Mouse (Mus musculus): ENCODE data around the gene Gcnt4.
"Not testable (repeated sequence)": the region's sequence is repeated elsewhere in the genome, so short reads cannot be mapped to it uniquely, and the experiment has no call there.

The Gcnt4 gene

DNA sequence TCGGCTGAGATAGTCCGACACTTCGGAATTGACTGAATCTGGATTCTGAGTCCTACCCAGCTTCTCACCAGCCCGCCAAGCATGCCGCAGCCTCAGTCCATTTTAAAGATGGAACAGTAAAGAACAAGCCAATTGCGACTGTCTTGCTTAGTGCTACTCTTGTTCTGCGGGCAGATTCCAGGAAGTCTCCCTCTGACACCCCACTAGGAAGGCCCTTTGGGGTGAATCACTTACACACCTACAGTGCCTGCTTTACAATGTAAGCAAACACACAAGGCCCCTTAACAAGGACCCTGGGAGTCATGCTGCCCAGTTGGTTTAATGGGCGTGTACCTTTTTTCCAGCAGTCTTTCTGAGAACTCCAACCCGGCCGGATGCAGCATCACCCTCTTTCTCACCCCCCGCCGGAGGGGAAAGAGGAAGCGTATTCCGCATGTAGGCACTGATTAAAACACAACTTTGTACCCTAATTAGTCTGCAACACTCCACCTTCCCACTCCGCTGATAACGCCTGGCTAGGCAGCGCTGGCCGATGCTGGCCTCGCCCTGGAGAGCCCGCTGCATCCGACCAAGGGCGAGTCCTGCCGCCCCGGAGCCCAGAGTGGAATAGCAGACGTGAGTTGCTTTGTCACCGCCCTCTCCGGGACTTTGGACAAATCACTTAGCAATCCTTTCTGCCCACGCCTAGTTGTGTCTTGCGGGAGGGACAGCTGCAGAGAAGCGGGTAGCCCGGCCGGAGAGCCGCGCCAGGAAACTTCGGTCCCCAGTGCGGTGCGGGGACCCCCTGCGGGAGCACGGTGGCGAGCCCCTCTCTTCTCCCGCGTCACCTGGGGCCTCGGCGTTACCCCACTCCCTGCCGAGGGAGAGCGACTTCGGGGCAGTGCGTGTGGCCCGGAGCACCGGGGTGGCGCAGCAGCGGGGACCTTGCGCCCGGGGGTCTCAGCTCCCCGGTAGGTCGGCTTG is at the start of gene Gcnt4:
TSS of gene Gcnt4 (plus strand) at position 691 of the 963 bp plus-strand sequence.
- DNase-seq (ENCODE audit: low read depth, low spot score) = no peak

DNA sequence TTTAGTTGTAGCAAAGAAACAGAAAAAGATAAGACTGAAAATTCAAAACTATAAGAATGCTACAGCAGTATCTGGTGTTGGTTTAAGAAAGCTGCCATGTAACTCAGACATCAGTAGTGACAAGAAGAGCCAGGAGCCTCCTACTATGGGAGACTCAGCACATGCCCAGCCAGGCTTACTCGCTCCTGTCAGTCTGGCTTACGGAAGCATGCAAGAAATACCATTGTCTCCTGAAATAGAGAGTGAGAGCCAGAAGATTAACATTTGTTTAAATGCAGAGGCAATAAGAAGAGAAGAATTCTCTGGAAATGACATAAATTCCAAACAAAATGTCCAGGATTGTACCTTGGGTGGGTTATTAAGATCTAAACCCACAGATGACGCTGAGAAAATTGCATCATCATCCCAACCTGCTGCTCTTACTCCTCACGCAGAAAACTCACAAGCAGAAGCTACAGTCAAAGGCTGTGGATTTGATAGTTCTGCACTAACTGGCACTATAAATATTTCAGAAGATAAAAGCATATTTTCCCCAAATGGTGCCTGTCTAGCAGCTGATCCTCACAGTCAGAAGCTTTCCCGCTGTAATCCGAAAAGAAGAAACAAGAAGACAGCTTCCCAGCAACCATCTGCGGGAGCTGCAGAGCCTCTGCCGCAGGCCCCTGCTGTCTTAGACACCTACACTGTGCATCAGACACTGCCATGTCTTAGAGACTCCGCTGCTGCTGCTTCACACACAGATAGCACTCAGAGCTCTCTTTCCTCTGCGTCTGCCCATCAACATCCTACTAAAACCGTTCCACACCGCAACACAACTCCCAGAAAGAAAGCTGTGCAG is 46.0 kb upstream of the Gcnt4 start:
- no peak for DNase-seq (ENCODE audit: low read depth, low spot score)

DNA sequence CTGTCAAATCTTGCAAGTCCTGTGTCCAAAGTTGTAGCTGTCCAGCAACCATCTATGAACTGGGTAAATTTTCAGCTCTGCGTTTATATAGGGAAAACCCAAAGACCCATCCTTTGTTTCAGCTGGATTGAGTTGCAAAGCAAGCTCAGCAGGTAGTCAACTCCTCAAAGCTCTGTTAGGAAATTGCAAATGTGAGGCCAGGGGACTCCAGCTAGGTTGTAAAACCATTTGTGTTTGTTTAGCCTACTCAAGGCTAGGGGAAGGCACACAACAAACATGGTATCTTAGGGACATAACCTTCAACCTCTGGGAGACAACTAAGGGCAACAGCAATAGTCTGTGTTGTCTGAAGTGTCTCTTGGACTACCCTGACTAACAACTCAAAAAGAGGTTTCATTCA is 40.0 kb upstream of the Gcnt4 start:
- peak; percentile 31 for DNase-seq (ENCODE audit: low read depth, low spot score)

DNA sequence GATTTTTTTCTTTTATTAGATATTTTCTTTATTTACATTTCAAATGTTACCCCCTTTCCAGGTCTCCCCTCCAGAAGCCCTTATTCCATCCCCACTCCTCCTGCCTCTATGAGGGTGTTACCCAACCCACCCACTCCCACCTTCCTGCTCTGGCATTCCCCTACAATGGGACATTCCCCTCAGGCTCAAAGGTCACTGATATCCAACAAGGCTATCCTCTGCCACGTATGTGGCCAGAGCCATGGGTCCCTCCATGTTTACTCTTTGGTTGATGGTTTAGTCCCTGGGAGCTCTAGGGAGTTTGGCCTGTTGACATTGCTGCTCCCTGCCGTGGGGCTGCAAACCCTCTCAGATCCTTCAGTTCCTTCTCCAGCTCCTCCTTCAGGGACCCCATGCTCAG is 34.5 kb upstream of the Gcnt4 start:
- no peak for DNase-seq (ENCODE audit: low read depth, low spot score)

DNA sequence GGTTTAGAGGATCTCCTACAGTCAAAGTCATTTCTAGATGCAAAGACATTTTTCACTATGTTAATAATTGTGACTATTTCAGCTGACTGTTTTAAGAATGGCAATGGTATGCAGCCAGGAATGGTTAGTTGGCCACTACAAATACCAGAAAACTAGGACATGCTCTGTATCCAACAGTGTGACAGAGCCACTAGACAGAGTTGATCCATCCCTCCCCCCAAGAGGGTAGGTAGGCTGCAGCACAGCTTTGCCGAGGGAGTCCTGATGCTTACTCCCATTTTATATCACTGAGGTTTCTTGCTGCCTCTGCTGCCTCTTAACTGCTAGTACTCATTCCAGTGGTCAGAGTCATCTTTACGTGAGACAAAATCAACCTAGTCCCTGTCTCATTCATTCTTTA is 29.3 kb upstream of the Gcnt4 start:
- DNase-seq (ENCODE audit: low read depth, low spot score) = no peak

DNA sequence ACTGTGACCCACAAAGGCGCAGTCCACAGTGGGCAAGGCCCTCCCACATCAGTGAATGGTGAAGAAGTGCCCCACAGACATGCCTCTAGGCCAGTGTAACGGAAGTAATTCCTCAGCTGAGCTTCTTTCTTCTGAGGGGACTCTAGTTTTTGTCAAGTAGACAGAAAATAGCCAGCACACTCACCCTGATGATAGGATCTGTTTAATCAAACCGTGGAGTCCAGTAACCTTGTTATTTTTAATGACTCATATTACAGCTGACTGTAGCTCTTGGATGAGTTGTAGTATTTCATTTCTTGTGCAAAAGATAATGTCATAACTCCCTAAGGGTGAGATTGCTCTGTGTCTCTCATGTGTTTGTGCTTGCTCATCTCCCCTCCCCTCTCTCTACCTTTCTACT is 17.8 kb upstream of the Gcnt4 start:
- no peak for DNase-seq (ENCODE audit: low read depth, low spot score)

DNA sequence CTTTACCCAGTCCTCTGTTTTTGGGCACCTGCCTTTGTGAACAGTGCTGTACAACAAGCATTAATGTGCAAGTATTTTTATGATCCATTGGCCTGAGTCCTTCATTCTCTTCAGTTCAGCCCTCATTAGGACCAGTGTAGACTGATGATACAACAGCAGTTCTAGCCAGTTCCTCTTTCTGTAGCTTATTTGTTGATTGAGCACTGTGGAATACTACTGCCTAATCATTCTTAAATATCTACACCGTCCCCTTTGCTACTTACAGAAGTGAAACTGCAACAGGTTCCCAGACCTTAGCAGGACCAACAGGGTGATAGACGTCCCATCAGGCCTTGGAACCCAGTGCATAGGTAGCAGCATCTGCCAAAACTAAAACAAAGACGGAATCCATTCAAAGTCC is 13.3 kb upstream of the Gcnt4 start:
- no peak for DNase-seq (ENCODE audit: low read depth, low spot score)

DNA sequence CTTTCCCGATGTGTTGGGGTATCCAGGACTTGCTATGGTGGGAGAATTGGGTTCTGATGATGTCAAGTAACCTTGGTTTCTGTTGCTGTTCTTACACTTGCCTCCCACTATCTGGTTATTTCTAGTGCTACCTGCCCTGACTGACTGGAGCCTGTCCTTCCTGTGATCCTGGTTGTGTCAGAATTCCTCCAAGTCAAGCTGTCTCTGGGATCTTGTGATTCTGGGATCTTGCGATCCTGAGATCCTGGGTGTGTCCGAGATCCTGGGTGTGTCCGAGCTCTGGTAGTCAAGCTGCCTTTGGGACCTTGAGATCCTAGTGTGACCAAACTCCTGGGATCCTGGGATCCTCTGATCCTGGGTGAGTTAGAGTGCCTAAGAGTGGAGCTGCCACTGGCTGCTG is 1.4 kb upstream of the Gcnt4 start:
- DNase-seq (ENCODE audit: low read depth, low spot score) = not testable (repeated sequence)

DNA sequence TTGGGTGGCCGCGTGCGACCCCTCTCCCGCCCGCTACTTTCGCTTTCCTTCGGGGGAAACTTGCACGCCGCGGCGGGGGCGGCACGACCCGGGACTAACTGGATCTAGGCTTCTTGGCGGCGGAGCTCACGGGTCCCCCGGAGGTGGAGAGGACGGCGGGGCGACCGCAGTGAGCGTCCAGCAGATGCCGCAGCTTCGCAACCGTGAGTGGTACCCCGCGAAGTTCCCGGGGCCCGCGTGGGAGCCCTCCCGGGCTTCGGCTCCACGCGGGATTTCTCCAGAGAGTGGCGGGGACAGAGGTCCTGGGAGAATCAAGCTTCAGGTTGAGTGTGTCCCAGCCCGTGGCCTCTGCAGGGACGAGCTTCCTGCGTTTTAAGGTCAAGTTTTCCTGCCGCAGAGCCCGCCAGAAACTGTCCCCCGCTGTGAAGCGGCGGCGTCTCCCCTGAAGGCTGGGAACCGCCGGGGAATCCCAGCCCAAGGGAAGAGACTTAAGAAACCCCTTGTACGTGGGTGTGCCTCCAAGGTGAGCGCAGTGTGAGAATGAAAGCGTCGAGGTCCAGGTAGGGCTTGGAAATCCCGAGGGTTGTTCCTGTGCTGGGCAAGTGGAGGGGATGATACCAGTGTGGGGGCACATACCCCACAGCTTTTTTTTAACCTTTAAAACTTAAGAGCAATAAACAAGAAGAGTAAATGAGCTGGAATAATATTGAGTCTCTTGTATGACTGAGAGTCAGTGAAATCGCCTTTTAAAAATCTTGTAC is 676 bp downstream of the Gcnt4 start:
- no peak for DNase-seq (ENCODE audit: low read depth, low spot score)

DNA sequence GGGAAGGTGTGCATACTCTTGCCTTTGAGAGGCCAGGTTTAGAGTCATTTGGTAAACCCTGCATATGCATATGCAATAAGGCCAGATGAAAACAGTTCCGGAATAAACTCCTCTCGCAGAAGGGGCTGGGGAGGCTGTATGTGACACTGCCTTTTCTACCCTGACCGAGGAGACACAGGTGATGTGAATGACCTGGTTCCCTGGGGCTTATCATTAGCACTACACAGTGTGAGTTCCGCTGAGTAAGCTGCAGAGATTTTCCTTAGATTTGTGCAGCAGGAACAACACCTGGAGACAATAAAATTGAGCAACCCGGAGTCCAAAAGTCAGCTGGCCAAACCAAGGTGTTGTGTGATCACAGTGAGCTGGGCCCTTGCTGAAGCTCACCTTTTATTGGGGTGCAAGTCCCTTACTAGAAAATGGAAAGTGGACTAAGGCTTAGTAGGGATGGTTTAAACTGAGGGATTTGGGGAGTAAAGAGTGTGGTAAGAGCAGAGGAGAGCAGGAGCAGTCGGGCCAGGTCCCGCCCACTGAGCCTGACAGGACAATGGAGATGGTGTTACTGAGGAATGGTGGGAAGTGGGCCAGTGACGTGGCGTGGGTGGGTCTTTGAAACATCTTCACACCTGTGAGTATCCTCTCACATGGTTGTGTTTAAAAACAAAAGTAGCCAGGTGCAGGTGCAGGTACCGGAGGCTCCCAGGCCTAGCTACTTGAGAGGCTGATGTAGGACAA is 1.7 kb downstream of the Gcnt4 start:
- DNase-seq (ENCODE audit: low read depth, low spot score) = no peak

DNA sequence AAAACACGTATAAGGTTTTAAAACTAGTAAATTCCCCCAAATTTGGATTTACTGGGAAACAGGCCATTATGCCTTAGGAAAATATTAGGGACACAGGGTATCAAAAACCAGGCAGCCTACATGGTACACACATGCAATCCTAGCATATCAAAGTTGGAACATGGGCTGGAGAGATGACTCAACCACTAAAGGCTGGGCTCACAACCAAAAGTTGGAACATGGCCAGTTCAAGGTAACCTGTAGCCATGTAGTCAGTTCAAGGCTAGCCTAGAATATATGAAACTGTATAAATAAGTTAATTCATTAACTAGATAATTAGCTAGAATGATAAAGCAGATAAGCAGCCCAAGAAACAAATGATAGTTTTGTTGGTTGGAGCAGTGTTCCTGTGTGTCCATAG is 3.3 kb downstream of the Gcnt4 start:
- no peak for DNase-seq (ENCODE audit: low read depth, low spot score)

DNA sequence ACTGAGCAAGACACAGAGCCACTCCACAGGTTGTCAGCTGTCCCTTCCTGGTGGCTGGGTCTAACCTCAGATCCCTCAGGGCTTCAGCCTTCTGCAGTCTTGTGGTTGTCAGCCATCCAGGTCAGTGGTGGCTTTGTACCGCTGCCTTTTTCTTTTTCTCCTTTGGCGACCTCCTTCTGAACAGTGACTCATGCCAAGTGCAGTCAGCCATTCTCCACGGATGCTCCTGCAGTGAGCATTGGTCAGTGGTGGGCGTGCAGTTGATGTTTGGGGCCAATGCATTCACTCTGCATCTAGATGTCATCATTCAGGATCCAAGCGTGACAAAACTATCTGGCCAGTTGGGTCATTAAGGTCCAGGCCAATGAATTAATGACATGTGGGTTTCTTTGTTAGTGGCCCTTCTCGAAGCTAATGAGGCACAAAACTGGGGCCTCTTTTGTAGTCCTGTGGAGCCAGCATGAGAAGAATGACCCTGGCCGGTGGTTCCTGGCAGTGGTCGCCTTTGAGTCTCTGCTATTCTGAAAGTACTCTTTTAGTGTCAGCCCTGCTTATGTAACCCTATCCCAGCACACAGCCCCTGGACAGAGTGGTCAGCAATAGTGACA is 4.0 kb downstream of the Gcnt4 start:
- no peak for DNase-seq (ENCODE audit: low read depth, low spot score)

DNA sequence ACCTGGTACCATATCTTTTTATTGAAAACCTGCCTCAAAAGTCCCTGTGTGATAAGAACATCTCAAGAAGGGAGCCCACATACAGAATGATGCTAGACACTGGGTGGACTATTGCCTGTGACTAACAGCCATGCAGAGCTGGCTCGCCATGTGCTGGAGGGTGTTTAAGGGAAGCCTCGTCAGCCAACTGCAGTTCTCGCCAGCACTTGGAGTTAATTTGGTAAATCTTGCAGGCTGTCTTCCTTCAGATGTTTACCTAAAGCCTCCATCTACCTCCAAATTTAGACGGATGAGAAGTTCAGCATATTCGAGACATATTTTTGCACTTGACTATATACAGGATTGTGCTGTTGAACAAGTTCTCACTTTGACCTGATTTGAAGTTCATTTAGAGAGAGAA is 8.3 kb downstream of the Gcnt4 start:
- DNase-seq (ENCODE audit: low read depth, low spot score) = no peak

DNA sequence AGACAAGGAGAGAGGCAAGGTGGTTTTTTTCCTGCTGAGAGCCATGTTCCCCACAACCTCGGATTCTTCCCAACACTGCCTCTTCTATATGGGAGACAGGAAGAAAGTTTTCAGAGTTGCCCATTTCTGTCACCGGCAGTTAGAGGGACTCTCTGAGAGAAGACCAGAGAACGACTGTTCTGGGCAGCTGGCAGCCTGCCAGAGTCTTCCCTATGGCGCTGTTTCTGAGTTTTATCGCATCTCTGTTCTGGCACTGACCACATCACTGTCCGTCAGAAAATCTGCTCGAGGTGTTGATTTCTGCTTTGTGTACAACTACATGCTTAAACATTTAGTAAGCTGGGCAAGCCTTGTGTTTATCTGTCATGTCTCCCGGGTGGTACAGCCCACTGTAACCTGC is 8.9 kb downstream of the Gcnt4 start:
- DNase-seq (ENCODE audit: low read depth, low spot score) = no peak

DNA sequence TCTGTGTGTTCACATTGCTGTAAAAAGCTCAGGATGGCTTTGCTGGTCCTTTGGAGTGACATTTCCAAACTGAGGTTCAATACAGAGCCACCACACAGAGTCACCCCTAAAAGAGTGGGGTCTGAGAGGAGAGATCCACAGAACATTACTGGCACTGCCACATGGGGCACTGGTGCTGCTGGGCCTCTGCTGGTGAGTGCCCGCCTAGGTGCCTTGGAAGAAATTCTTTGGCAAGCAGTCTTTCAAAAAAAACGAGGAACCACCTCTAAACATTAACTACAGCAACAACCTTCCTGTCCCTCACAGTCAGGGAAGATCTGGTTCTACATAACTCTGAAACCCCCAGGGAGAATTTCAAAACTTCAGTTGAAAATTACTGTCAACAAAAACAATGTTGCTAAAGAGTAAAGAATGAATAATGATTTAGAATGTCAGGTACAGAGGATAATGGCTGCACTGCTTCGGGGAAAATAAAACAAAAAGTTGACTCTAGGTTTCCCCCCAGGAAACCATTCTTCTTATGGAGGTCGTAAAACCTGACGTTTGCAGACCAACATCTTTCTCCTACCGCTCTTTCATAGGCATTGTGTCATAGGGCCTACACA is 11.8 kb downstream of the Gcnt4 start:
- no peak for DNase-seq (ENCODE audit: low read depth, low spot score)

DNA sequence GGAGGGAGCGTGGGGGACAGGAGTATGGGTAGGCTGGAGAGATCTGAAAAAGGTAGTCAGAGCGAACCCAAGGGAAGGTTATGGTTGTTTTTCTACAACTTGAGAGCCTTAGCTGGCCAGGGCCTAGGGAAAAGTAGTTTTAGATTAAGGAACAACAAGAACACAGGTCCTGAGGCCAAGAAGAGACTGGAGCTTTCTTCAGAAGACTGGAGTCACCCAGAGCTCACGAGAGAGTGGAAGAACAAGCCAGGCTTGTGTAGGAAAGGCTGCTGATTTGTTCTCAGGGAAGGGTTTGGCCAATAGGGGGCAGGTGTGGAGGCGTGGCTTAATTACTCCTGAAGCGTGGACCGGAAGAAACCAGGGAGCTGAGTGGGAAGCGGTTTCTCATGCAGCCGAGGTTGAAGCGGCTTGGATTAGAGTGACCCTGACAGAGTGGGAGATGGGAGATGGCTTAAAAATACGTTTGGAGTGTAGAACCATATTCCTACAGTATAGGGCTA is 12.6 kb downstream of the Gcnt4 start:
- DNase-seq (ENCODE audit: low read depth, low spot score) = no peak

DNA sequence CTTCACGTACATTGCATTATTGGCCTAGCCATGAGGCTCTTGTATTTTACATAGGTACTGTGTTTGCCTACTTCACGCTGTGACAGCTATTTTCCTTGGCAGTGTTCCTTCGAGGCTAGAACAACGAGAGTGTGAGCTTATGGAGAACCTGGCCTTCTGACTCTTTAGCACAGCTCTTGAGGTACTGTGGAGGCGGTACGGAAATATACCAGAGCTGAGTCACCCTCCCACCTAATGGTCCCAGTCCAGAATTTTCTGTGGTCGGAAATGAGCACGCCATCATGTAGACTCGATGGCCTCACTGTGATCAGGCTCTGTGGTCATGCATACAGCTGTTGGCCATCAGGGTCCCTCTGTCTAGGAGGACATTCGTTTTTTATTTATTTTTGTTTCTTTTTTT is 15.2 kb downstream of the Gcnt4 start:
- no peak for DNase-seq (ENCODE audit: low read depth, low spot score)

DNA sequence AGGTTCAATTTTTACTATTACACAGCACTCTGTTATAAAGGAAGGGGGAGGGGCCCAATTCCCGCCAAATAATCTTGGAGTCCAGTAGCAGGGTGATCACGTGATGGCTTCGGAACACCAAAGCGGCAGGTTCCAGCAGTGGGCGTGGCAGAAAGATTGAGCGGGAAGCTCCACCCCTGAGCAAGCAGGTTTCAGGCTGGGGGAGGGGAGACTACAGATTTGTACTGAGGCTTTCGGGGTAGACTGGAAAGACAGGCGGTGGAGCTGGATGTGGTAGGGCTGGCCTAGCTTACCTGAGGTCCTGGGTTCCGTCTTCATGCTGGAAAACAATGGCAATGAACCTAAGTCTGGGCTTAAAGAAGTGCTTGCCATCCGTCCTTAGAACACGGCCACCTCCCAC is 17.0 kb downstream of the Gcnt4 start:
- DNase-seq (ENCODE audit: low read depth, low spot score) = not testable (repeated sequence)

DNA sequence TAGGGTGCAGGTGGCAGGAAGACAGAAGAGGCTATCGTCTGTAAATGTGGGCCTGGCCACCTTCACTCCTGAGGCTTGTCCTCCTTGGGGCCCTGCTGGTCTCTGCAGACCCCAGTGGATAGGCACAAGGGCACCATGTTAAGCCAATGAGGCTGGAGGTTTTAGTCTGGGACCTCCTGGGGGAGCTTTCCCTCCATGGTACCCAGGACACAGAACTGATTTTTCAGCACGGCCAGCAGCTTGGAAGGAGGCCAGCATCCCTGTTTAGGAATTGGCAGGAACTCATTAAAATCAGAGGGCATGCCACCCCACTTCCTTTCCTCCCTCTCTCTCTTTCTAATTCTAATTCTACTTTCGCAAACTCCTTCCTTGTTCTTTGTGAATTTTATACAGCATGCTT is 19.1 kb downstream of the Gcnt4 start:
- DNase-seq (ENCODE audit: low read depth, low spot score) = no peak

DNA sequence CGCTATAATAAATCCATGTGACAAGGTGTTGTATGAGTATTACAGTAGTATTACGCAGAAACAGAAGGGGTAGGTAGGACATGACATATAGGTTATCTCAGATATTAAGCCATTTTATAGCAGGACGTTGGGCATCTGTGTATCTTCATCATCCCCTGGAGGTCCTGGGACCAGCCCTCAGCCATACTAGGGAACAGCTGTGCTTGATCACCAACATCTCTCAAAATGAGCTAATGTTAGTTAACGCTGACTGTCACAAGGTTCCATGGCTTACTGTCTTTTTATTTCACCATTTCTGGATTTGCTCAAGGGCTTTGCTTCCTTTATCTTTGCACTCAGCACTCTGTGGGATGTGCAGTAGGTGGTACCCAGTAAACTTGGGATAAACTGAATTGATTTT is 21.3 kb downstream of the Gcnt4 start:
- DNase-seq (ENCODE audit: low read depth, low spot score) = no peak

Measured in WW6 (cell line).